Mouse (Mus musculus) embryonic facial prominence, embryonic 13.5 days (tissue): Measurements from ENCODE around the gene Hist1h1a. TPM values are rescaled to one million over a fixed set of nuclear protein-coding genes. Genes with fewer than 3 reads are reported as not detected.
A peak's percentile ranks its signal among the peaks of the same experiment; 100 is the strongest.
"Not testable (repeated sequence)": the region's sequence is repeated elsewhere in the genome, so short reads cannot be mapped to it uniquely, and the experiment has no call there.

Experiments used
- ATAC-seq: fragments of 200-750 bp; cut with Nextera tagmentation; 2 replicates; pipeline ENCODE4 v1.8.0; 2017; ENCODE audit warnings: low read depth; ENCODE audit not compliant: insufficient number of reproducible peaks, insufficient read depth, low FRiP score, low TSS enrichment
- H3K27ac ChIP-seq: fragments of 300-500 bp; sonication (generic); 2 replicates; pipeline ENCODE4 v1.5.1; 2015; ENCODE audit warnings: moderate library complexity, mild to moderate bottlenecking, inconsistent platforms
- H3K27me3 ChIP-seq: fragments of 300-500 bp; sonication (generic); 2 replicates; pipeline ENCODE4 v1.6.1; 2015; ENCODE audit warnings: mild to moderate bottlenecking, inconsistent platforms
- H3K36me3 ChIP-seq: fragments of 300-500 bp; sonication (generic); 2 replicates; pipeline ENCODE4 v1.6.1; 2015; ENCODE audit warnings: mild to moderate bottlenecking, inconsistent platforms
- H3K4me1 ChIP-seq: fragments of 300-500 bp; sonication (generic); 2 replicates; pipeline ENCODE4 v1.6.1; 2015; ENCODE audit warnings: inconsistent platforms
- H3K4me2 ChIP-seq: fragments of 300-500 bp; sonication (generic); 2 replicates; pipeline ENCODE4 v1.6.1; 2015; ENCODE audit warnings: moderate library complexity, mild to moderate bottlenecking, inconsistent platforms
- H3K4me3 ChIP-seq: fragments of 300-500 bp; sonication (generic); 2 replicates; pipeline ENCODE4 v1.5.1; 2015; ENCODE audit warnings: mild to moderate bottlenecking, inconsistent platforms
- H3K9ac ChIP-seq: fragments of 300-500 bp; sonication (generic); 2 replicates; pipeline ENCODE4 v1.6.1; 2015; ENCODE audit warnings: mild to moderate bottlenecking, inconsistent platforms
- H3K9me3 ChIP-seq: fragments of 300-500 bp; sonication (generic); 2 replicates; pipeline ENCODE4 v1.6.1; 2016; ENCODE audit warnings: inconsistent platforms
- WGBS: fragments of 180-500 bp; shearing (Covaris S2); methylation state at CpG from one replicate; pipeline ENCODE4 v1.1.7; 2015; ENCODE audit warnings: mixed read lengths; 5-methylcytosine and 5-hydroxymethylcytosine counted together
- polyA plus RNA-seq: library from polyadenylated mRNA; unstranded; fragments of >200 nt; fragmentation: Nextera tagmentation; extraction: Ambion mirVana; gene quantifications from 2 replicates; pipeline ENCODE4 v1.2.1, GENCODE M21; 2015

The Hist1h1a gene
- polyA plus RNA-seq, 1 experiment from 2014 or later = 5.9 TPM

DNA sequence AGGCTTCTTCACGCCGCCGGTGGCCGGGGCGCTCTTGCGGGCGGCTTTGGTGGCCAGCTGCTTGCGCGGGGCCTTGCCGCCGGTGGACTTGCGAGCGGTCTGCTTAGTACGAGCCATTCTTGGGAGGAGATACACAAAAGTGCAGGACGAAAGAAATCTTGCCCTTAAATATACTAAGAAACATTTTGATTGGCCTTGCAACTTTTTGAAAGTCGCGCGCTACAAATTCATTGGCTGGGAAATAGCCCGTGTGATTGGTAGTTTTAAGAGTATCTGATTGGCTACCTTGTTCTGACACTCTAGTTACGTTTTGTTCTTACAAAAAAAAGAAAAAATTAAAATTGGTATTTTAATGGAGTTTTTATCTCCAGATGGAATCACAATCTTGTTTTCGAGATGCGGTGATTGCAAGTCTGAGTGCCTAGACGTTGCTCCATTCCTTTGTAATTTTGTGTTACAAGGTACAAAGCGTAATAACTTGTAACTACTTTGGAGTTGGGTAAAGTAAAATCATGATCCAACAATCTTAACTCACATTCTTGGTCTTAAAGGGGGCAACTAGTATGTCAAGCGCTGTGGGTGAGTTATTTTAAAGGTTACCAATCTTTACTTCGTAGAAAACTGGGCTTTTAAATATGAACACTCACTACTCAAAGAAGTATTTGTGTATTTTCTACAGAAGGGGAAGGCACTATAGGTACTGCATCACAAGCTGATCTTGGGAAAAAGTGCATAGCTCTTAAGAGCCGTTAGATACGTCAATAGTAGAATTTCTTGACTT, 17.9 kb upstream of the Hist1h1a start, which contains the start of gene Hist1h3c:
Gene Hist1h3c (minus strand): TSS at position 222 of the 781 bp plus-strand sequence.
- no peaks in the 10 kb centered on the region for H3K9me3 ChIP-seq
- H3K27ac ChIP-seq = peak within 1 kb of the TSS; percentile 99
- H3K36me3 ChIP-seq = no peaks in the 10 kb centered on the region
- peak within 1 kb of the TSS; percentile 75 for H3K9ac ChIP-seq
- peak; percentile 50; the same call in 1 of the 2 replicates for ATAC-seq
- H3K4me2 ChIP-seq = peak within 1 kb of the TSS; percentile 73
- peaks cover 28% of the 10 kb centered on the region for H3K4me1 ChIP-seq
- under 1% methylated on average over 25 of the region's 28 CpGs for WGBS
- no peaks in the 10 kb centered on the region for H3K27me3 ChIP-seq
- peak within 1 kb of the TSS; percentile 48 for H3K4me3 ChIP-seq

DNA sequence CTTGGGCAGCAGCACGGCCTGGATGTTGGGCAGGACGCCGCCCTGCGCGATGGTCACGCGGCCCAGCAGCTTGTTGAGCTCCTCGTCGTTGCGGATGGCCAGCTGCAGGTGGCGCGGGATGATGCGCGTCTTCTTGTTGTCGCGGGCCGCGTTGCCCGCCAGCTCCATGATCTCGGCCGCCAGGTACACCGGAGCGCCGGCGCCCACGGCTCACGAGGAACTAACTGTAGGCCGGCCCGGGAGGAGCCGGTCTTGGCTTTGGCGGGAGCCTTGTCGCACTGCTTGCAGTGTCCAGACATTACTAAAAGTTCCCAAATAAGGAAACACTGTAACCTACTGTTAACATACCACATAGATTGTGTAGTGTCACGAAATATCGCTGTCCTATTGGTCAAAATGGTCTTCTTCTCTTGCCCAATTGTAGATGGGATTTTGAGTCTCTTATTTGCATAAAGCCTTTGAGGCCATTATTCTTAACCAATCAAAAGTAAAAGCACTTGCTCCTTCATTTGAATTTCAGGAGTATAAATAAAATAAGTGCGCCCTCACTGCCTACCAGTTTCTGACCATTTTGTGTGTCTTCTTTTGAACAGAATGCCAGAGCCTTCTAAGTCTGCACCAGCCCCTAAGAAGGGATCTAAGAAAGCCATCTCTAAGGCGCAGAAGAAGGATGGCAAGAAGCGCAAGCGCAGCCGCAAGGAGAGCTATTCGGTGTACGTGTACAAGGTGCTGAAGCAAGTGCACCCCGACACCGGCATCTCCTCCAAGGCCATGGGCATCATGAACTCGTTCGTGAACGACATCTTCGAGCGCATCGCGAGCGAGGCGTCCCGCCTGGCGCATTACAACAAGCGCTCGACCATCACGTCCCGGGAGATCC, 17.0 kb upstream of the Hist1h1a start, which contains the start of gene Hist1h2bb:
Gene Hist1h2bb (plus strand): TSS at position 534 of the 880 bp plus-strand sequence.
- H3K36me3 ChIP-seq, H3K9me3 ChIP-seq, H3K27me3 ChIP-seq: not testable (repeated sequence)
- peak; percentile 93 for ATAC-seq
- peak within 1 kb of the TSS; percentile 48 for H3K4me3 ChIP-seq
- under 1% methylated on average over 44 of the region's 58 CpGs for WGBS
- H3K9ac ChIP-seq = peak within 1 kb of the TSS; percentile 75
- peaks cover 28% of the 10 kb centered on the region for H3K4me1 ChIP-seq
- H3K4me2 ChIP-seq = peak within 1 kb of the TSS; percentile 73
- H3K27ac ChIP-seq = peak within 1 kb of the TSS; percentile 99

DNA sequence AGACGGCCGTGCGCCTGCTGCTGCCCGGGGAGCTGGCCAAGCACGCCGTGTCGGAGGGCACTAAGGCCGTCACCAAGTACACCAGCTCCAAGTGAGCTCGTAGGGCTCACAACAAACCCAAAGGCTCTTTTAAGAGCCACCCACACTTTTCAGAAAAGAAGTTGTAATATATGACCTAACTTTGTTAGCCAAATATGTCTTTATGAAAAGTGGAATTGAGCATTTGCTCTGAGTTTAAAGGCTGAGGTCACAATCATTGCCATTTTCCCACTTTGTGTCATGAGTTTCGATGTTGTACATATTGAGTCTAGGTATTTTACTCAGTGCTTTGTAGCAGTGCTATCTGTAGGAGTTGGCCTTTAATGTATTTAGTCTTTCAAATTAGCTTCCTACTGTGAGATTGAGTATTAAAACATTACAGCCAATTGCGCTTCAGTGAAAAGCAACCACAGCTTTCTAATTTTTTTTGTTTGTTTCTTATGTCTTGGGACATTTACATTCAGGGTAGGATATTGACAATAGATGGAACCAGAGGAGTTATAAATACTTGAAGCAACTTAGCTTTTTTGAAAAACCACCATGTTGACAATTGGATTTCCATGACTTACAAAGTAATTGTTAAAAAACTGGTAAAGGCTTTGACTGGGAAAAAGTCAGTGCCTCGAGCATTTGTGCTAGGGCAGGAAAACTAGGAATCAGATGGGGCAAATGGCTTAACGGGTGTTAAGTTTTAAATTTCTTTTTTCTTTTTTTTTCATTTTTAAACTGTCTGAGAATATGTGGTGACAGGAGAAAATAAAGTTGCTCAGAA, 16.2 kb upstream of the Hist1h1a start:
- 3% methylated on average over 13 of the region's 13 CpGs for WGBS
- Histone ChIP-seq H3K4me3 (peak overlapping the region; percentile 48), H3K4me2 (peak overlapping the region; percentile 73), H3K9ac (peak overlapping the region; percentile 75), H3K9me3 (no peaks in the 10 kb centered on the region), H3K36me3 (no peaks in the 10 kb centered on the region), H3K27me3 (no peaks in the 10 kb centered on the region), H3K27ac (peak overlapping the region; percentile 99), H3K4me1 (peaks cover 28% of the 10 kb centered on the region)
- no peak for ATAC-seq

DNA sequence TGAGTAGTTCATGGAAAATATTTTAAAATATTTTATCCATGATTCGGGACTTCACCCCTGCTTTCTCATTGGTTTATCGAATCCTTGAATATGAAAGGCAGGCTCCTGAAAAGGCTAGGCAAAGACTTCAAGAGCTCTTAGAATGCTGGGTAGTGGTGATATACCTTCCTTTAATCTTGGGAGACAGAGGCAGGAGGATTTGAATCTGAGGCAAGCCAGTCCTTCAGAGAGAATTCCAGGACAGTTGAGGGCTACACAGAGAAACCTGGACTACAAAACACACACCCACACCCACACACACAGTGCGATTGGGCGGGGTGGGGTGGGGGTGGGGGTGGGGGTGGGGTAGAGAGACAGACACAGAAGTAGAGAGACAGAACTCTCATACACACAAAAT, 15.6 kb upstream of the Hist1h1a start:
- ATAC-seq = no peak
- peak overlapping the region; percentile 73 for H3K4me2 ChIP-seq
- no peaks in the 10 kb centered on the region for H3K36me3 ChIP-seq
- H3K27ac ChIP-seq = peak overlapping the region; percentile 99
- peak overlapping the region; percentile 48 for H3K4me3 ChIP-seq
- no peaks in the 10 kb centered on the region for H3K9me3 ChIP-seq
- WGBS = 11% methylated on average over 2 of the region's 4 CpGs
- H3K27me3 ChIP-seq = no peaks in the 10 kb centered on the region
- H3K4me1 ChIP-seq = peaks cover 31% of the 10 kb centered on the region
- H3K9ac ChIP-seq = peak overlapping the region; percentile 60; the same call in 1 of the 2 replicates

DNA sequence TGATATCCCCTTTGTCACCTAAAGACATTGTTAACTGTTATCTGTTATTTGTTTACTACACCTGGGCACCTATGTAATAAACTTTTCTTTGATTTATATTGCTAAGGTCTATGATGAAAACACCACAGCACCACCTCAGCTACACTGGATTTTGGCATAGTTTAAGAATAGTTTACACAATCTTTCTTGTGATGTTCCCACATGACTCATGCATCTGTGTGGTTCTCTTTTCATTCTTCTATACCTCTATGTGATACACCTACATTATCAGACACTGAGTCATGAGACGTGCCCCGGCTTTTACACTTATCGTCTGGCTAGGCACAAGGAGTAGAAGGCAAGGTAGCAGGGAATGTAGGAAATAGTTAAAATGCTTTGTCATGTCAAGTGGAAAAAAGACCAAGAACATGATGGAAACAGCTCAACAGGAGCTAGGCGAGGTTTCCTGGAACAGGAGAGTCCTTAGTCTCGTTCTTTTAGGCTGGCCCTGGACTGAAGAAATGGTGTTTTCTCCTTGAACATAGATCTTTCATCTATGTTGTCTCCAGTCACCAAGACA, 13.8 kb upstream of the Hist1h1a start:
- no peaks in the 10 kb centered on the region for H3K36me3 ChIP-seq
- no peak overlapping the region for H3K4me3 ChIP-seq
- peaks cover 21% of the 10 kb centered on the region; the same call in 1 of the 2 replicates for H3K4me1 ChIP-seq
- H3K9ac ChIP-seq = no peak overlapping the region
- peak overlapping the region; percentile 93 for H3K27ac ChIP-seq
- H3K9me3 ChIP-seq = no peaks in the 10 kb centered on the region
- WGBS = 90% methylated on average over 5 of the region's 5 CpGs
- H3K4me2 ChIP-seq = no peak overlapping the region
- ATAC-seq = no peak
- H3K27me3 ChIP-seq = no peaks in the 10 kb centered on the region

DNA sequence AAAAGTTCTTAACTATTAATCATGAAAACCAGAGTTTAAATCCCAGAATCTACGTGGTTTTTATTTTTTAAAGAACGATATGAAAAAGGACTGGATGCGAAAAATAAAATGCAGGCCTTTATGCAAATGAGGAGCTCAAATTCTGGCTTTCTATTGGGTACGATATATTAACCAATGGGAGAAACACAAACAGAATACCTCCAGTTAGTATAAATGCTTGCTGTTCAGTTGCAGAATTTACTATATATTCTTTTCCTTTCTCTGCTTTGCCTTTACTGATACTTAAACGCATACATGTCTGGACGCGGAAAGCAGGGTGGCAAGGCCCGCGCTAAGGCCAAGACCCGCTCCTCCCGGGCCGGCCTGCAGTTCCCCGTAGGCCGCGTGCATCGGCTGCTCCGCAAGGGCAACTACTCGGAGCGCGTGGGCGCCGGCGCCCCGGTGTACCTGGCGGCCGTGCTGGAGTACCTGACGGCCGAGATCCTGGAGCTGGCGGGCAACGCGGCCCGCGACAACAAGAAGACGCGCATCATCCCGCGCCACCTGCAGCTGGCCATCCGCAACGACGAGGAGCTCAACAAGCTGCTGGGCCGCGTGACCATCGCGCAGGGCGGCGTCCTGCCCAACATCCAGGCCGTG, 12.5 kb upstream of the Hist1h1a start, which contains the start of gene Hist1h2ab:
Gene Hist1h2ab (plus strand): TSS at position 288 of the 639 bp plus-strand sequence.
- ATAC-seq = 0 out of 2 replicates have a peak, but pooled peaks have one; percentile 54
- WGBS = under 1% methylated on average over 33 of the region's 47 CpGs
- peak within 1 kb of the TSS; percentile 71 for H3K9ac ChIP-seq

DNA sequence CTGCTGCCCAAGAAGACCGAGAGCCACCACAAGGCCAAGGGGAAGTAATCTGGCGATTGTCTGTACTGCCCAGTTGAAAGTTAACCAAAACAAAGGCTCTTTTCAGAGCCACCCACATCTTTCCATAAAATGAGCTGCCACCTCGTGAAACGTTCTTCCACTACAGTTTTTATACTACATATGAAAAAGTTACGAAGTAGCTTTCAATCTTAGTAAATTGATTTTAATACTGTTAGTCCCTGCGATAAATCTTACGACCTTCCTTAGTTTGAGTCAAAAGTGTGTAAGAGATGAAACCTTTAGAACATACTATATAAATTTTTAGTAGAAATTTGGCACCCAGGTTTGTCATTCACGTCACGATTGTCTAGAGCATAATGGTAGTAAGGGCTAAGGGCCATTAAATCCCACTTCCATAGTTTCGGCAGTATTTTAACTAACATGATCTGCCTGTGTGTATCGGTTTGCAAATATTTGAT, 11.9 kb upstream of the Hist1h1a start:
- ATAC-seq = no peak
- no peaks in the 10 kb centered on the region for H3K36me3 ChIP-seq
- no peaks in the 10 kb centered on the region for H3K27me3 ChIP-seq
- peak overlapping the region; percentile 96 for H3K27ac ChIP-seq
- 1% methylated on average over 11 of the region's 11 CpGs for WGBS
- H3K4me1 ChIP-seq = peaks cover 21% of the 10 kb centered on the region; the same call in 1 of the 2 replicates
- H3K4me3 ChIP-seq = peak overlapping the region; percentile 48
- no peaks in the 10 kb centered on the region for H3K9me3 ChIP-seq
- peak overlapping the region; percentile 67 for H3K4me2 ChIP-seq
- peak overlapping the region; percentile 71 for H3K9ac ChIP-seq

More for the DNA sequence above, 12.5 kb upstream of the Hist1h1a start, which contains the start of gene Hist1h2ab:
- Histone ChIP-seq H3K27ac (peak within 1 kb of the TSS; percentile 96), H3K4me2 (peak within 1 kb of the TSS; percentile 67), H3K4me3 (peak within 1 kb of the TSS; percentile 48), H3K4me1 (peaks cover 21% of the 10 kb centered on the region; the same call in 1 of the 2 replicates)
- H3K9me3 ChIP-seq, H3K27me3 ChIP-seq, H3K36me3 ChIP-seq: not testable (repeated sequence)

DNA sequence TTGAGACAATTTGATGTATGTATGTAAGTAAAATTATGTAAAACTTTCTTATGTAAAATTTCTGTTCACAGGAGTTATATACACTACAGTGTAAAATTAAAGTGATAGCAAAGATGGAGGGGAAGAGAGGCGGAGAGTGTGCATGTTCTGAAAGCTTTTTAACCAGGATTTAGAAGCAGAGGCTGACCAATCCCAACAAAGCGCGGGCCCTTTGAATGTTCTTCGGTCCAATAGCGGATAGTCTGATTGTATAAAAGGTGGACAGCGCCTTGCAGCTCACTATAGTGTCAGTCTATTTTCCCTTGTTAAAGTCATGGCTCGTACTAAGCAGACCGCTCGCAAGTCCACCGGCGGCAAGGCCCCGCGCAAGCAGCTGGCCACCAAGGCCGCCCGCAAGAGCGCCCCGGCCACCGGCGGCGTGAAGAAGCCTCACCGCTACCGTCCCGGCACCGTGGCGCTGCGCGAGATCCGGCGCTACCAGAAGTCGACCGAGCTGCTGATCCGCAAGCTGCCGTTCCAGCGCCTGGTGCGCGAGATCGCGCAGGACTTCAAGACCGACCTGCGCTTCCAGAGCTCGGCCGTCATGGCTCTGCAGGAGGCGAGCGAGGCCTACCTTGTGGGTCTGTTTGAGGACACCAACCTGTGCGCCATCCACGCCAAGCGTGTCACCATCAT, 11.3 kb upstream of the Hist1h1a start, which contains the start of gene Hist1h3b:
Gene Hist1h3b (plus strand): TSS at position 201 of the 675 bp plus-strand sequence.
- peak; percentile 87 for ATAC-seq
- H3K4me3 ChIP-seq = peak within 1 kb of the TSS; percentile 48

DNA sequence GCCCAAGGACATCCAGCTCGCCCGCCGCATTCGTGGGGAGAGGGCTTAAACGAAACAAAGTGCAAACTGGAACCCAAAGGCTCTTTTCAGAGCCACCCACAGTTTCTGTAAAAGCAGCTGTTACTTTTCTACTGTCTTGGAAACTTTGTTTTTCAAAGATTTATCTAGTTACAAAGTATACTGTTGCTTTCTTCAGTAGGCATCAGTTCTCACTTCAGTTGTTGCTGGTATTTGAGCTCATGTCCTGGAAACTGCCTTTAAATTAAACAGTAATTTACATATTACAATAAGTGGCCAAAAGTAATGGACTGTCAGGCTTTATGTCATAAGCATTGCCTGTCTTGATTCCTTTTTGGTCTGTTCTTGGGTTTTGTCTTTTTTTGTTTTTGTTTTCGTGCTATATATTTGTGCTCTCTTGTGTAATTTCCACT, 10.7 kb upstream of the Hist1h1a start:
- no peaks in the 10 kb centered on the region for H3K9me3 ChIP-seq

More for the DNA sequence above, 11.3 kb upstream of the Hist1h1a start, which contains the start of gene Hist1h3b:
- under 1% methylated on average over 16 of the region's 47 CpGs for WGBS
- H3K36me3 ChIP-seq, H3K9me3 ChIP-seq, H3K27me3 ChIP-seq: not testable (repeated sequence)
- Histone ChIP-seq H3K4me1 (peaks cover 18% of the 10 kb centered on the region; the same call in 1 of the 2 replicates), H3K9ac (peak within 1 kb of the TSS; percentile 73), H3K4me2 (peak within 1 kb of the TSS; percentile 67), H3K27ac (peak within 1 kb of the TSS; percentile 96)

More for the DNA sequence above, 10.7 kb upstream of the Hist1h1a start:
- Histone ChIP-seq H3K4me2 (peak overlapping the region; percentile 67), H3K27me3 (no peaks in the 10 kb centered on the region), H3K9ac (peak overlapping the region; percentile 73), H3K4me1 (peaks cover 19% of the 10 kb centered on the region; the same call in 1 of the 2 replicates), H3K4me3 (peak overlapping the region; percentile 42), H3K27ac (peak overlapping the region; percentile 87), H3K36me3 (no peaks in the 10 kb centered on the region)
- 1% methylated on average over 6 of the region's 6 CpGs for WGBS
- ATAC-seq = no peak
